Mouse (Mus musculus) stomach, embryonic 16.5 days (tissue): ENCODE measurements around the gene Cep164. TPM values are rescaled to one million over a fixed set of nuclear protein-coding genes. Genes with fewer than 3 reads are reported as not detected.
"Not testable (repeated sequence)": the region's sequence is repeated elsewhere in the genome, so short reads cannot be mapped to it uniquely, and the experiment has no call there.

ENCODE experiments used
- ATAC-seq: fragments of 200-750 bp; cut with Nextera tagmentation; 2 replicates; pipeline ENCODE4 v1.8.0; 2017; ENCODE audit warnings: moderate number of reproducible peaks, moderate TSS enrichment; ENCODE audit not compliant: insufficient read depth, low FRiP score
- H3K27ac ChIP-seq: fragments of 300-500 bp; sonication (generic); 2 replicates; pipeline ENCODE4 v1.5.1; 2014; ENCODE audit warnings: low read length
- H3K27me3 ChIP-seq: fragments of 300-500 bp; sonication (generic); 2 replicates; pipeline ENCODE4 v1.6.1; 2014; ENCODE audit warnings: low read length, control low read depth, mixed read lengths; ENCODE audit not compliant: control insufficient read depth, insufficient read depth
- H3K36me3 ChIP-seq: fragments of 300-500 bp; sonication (generic); 2 replicates; pipeline ENCODE4 v1.6.1; 2014; ENCODE audit warnings: low read length; ENCODE audit not compliant: control insufficient read depth, insufficient read depth
- H3K4me1 ChIP-seq: fragments of 300-500 bp; sonication (generic); 2 replicates; pipeline ENCODE4 v1.6.1; 2014; ENCODE audit warnings: low read length, control low read depth, mixed read lengths; ENCODE audit not compliant: control insufficient read depth, insufficient read depth
- H3K4me2 ChIP-seq: fragments of 300-500 bp; sonication (generic); 2 replicates; pipeline ENCODE4 v1.6.1; 2014; ENCODE audit warnings: low read depth, low read length, mixed read lengths
- H3K4me3 ChIP-seq: fragments of 300-500 bp; sonication (generic); replicated peaks from 2 replicates; pipeline ENCODE4 v1.5.1; 2014; ENCODE audit warnings: mild to moderate bottlenecking, low read length
- H3K9ac ChIP-seq: fragments of 300-500 bp; sonication (generic); 2 replicates; pipeline ENCODE4 v1.6.1; 2014; ENCODE audit warnings: low read length
- H3K9me3 ChIP-seq: fragments of 300-500 bp; sonication (generic); replicated peaks from 2 replicates; pipeline ENCODE4 v1.6.1; 2016; ENCODE audit warnings: low read length, control low read depth; ENCODE audit not compliant: control insufficient read depth
- WGBS: fragments of 180-500 bp; shearing (Covaris S2); extraction: QIAGEN DNeasy Blood & Tissue Kit; methylation state at CpG from one replicate; pipeline ENCODE4 v1.1.7; 2014; 5-methylcytosine and 5-hydroxymethylcytosine counted together
- polyA plus RNA-seq: library from polyadenylated mRNA; unstranded; fragments of >200 nt; fragmentation: Nextera tagmentation; extraction: Ambion mirVana; gene quantifications from 2 replicates; pipeline ENCODE4 v1.2.1, GENCODE M21; 2015

Cep164 gene
- polyA plus RNA-seq, 1 experiment from 2014 or later = 19.6 TPM

- H3K27me3 ChIP-seq = no peaks in the 10 kb centered on the region
- no peak overlapping the region for H3K4me2 ChIP-seq
- WGBS = 78% methylated on average over 8 of the region's 8 CpGs
- H3K4me1 ChIP-seq = no peaks in the 10 kb centered on the region
- H3K4me3 ChIP-seq = no peak overlapping the region
- no peak overlapping the region for H3K9ac ChIP-seq
- ATAC-seq = no peak; the same call in 1 of the 2 replicates
- H3K36me3 ChIP-seq = 0 out of 2 replicates have a peak, but pooled peaks cover 3% of the 10 kb centered on the region
- no peaks in the 10 kb centered on the region for H3K9me3 ChIP-seq
- H3K27ac ChIP-seq = no peak overlapping the region
Observed at GRCm38 (mm10) chr9:45787071-45787470, 41.4 kb downstream of the Cep164 start.

GRCm38 (mm10) chr9:45783249-45784069, 45.0 kb downstream of the Cep164 start:
- ATAC-seq = no peak
- 74% methylated on average over 12 of the region's 12 CpGs for WGBS
- no peak overlapping the region for H3K4me2 ChIP-seq

GRCm38 (mm10) chr9:45779201-45779600, 49.3 kb downstream of the Cep164 start:
- no peak overlapping the region for H3K4me3 ChIP-seq
- no peak overlapping the region for H3K27ac ChIP-seq
- no peaks in the 10 kb centered on the region for H3K4me1 ChIP-seq
- no peak overlapping the region for H3K9ac ChIP-seq
- 76% methylated on average over 6 of the region's 6 CpGs for whole genome bisulfite sequencing
- H3K27me3 ChIP-seq = no peaks in the 10 kb centered on the region
- H3K9me3 ChIP-seq = no peaks in the 10 kb centered on the region
- no peak overlapping the region for H3K4me2 ChIP-seq
- ATAC-seq = no peak
- H3K36me3 ChIP-seq = peaks cover 4% of the 10 kb centered on the region; the same call in 1 of the 2 replicates

More at GRCm38 (mm10) chr9:45783249-45784069, 45.0 kb downstream of the Cep164 start:
- H3K27me3 ChIP-seq = no peaks in the 10 kb centered on the region
- no peak overlapping the region for H3K9ac ChIP-seq
- no peaks in the 10 kb centered on the region for H3K9me3 ChIP-seq
- H3K4me1 ChIP-seq = no peaks in the 10 kb centered on the region
- H3K27ac ChIP-seq = no peak overlapping the region
- no peak overlapping the region for H3K4me3 ChIP-seq
- H3K36me3 ChIP-seq = no peaks in the 10 kb centered on the region

- not testable (repeated sequence) for H3K27ac ChIP-seq, H3K27me3 ChIP-seq, H3K4me1 ChIP-seq, ATAC-seq, H3K36me3 ChIP-seq, H3K9me3 ChIP-seq, H3K4me2 ChIP-seq, H3K4me3 ChIP-seq, H3K9ac ChIP-seq
- WGBS = 73% methylated on average over 3 of the region's 3 CpGs
Observed at GRCm38 (mm10) chr9:45776176-45776575, 52.3 kb downstream of the Cep164 start.

GRCm38 (mm10) chr9:45774088-45774487, 54.4 kb downstream of the Cep164 start:
- H3K36me3 ChIP-seq = peaks cover 10% of the 10 kb centered on the region
- no peaks in the 10 kb centered on the region for H3K9me3 ChIP-seq
- no peaks in the 10 kb centered on the region for H3K27me3 ChIP-seq
- H3K4me1 ChIP-seq = no peaks in the 10 kb centered on the region
- no peak for ATAC-seq
- H3K27ac ChIP-seq = no peak overlapping the region
- whole genome bisulfite sequencing = 82% methylated on average over 6 of the region's 6 CpGs
- no peak overlapping the region for H3K4me2 ChIP-seq
- no peak overlapping the region for H3K4me3 ChIP-seq
- H3K9ac ChIP-seq = no peak overlapping the region

- 87% methylated on average over 5 of the region's 5 CpGs for WGBS
- H3K4me3 ChIP-seq = no peak overlapping the region
- H3K4me2 ChIP-seq = no peak overlapping the region
- H3K4me1 ChIP-seq = no peaks in the 10 kb centered on the region
- no peak for ATAC-seq
- no peaks in the 10 kb centered on the region for H3K9me3 ChIP-seq
- H3K27ac ChIP-seq = no peak overlapping the region
- no peak overlapping the region for H3K9ac ChIP-seq
- no peaks in the 10 kb centered on the region for H3K27me3 ChIP-seq
- H3K36me3 ChIP-seq = peaks cover 6% of the 10 kb centered on the region
Observed at GRCm38 (mm10) chr9:45769596-45769995, 58.9 kb downstream of the Cep164 start.

GRCm38 (mm10) chr9:45768421-45768820, 60.1 kb downstream of the Cep164 start:
- Histone ChIP-seq H3K9ac (no peak overlapping the region), H3K27ac (no peak overlapping the region)
- WGBS = 83% methylated on average over 18 of the region's 18 CpGs

GRCm38 (mm10) chr9:45767155-45767554, 61.3 kb downstream of the Cep164 start:
- Histone ChIP-seq H3K9ac (no peak overlapping the region), H3K27me3 (no peaks in the 10 kb centered on the region), H3K27ac (no peak overlapping the region), H3K4me3 (no peak overlapping the region), H3K36me3 (peaks cover 6% of the 10 kb centered on the region), H3K4me2 (no peak overlapping the region), H3K9me3 (no peaks in the 10 kb centered on the region), H3K4me1 (0 out of 2 replicates have a peak, but pooled peaks cover 2% of the 10 kb centered on the region)
- 73% methylated on average over 8 of the region's 8 CpGs for WGBS
- ATAC-seq = no peak

More at GRCm38 (mm10) chr9:45768421-45768820, 60.1 kb downstream of the Cep164 start:
- H3K27me3 ChIP-seq = no peaks in the 10 kb centered on the region
- H3K4me2 ChIP-seq = no peak overlapping the region
- 0 out of 2 replicates have a peak, but pooled peaks cover 2% of the 10 kb centered on the region for H3K4me1 ChIP-seq
- H3K4me3 ChIP-seq = no peak overlapping the region
- peaks cover 6% of the 10 kb centered on the region for H3K36me3 ChIP-seq
- no peak for ATAC-seq
- H3K9me3 ChIP-seq = no peaks in the 10 kb centered on the region

- H3K36me3 ChIP-seq = peaks cover 6% of the 10 kb centered on the region
- H3K4me1 ChIP-seq = 0 out of 2 replicates have a peak, but pooled peaks cover 2% of the 10 kb centered on the region
- no peak for ATAC-seq
- 74% methylated on average over 6 of the region's 6 CpGs for WGBS
- no peaks in the 10 kb centered on the region for H3K27me3 ChIP-seq
- H3K4me3 ChIP-seq = no peak overlapping the region
- no peak overlapping the region for H3K27ac ChIP-seq
- no peak overlapping the region for H3K4me2 ChIP-seq
- no peaks in the 10 kb centered on the region for H3K9me3 ChIP-seq
- H3K9ac ChIP-seq = no peak overlapping the region
Observed at GRCm38 (mm10) chr9:45766195-45766594, 62.3 kb downstream of the Cep164 start.
